Mouse (Mus musculus) urinary bladder, postnatal 10 days (tissue): ENCODE results near the gene Flrt1.

Source experiments
- DNase-seq: peaks from one replicate; pipeline ENCODE4 v3.0.0; 2022; ENCODE audit warnings: low spot score

Gene Flrt1

GRCm38 (mm10) chr19:7130317-7130716 is 24.8 kb upstream of the Flrt1 start:
- no peak for DNase-seq

GRCm38 (mm10) chr19:7128551-7129475 is 23.3 kb upstream of the Flrt1 start:
- no peak for DNase-seq

- DNase-seq: no peak
Measured at GRCm38 (mm10) chr19:7126933-7127332, 21.4 kb upstream of the Flrt1 start.

GRCm38 (mm10) chr19:7126209-7126608 is 20.7 kb upstream of the Flrt1 start:
- no peak for DNase-seq

- no peak for DNase-seq
Measured at GRCm38 (mm10) chr19:7125526-7126156, 20.1 kb upstream of the Flrt1 start.

GRCm38 (mm10) chr19:7122698-7123306 is 17.3 kb upstream of the Flrt1 start:
- no peak for DNase-seq

- DNase-seq: no peak
Measured at GRCm38 (mm10) chr19:7122277-7122676, 16.7 kb upstream of the Flrt1 start.

GRCm38 (mm10) chr19:7121252-7121651 is 15.7 kb upstream of the Flrt1 start:
- DNase-seq: no peak

- DNase-seq: no peak
Measured at GRCm38 (mm10) chr19:7117653-7118307, 12.3 kb upstream of the Flrt1 start.

- no peak for DNase-seq
Measured at GRCm38 (mm10) chr19:7117141-7117540, 11.6 kb upstream of the Flrt1 start.

GRCm38 (mm10) chr19:7116038-7116731 is 10.7 kb upstream of the Flrt1 start:
- DNase-seq: no peak

- DNase-seq: no peak
Measured at GRCm38 (mm10) chr19:7113574-7113973, 8.0 kb upstream of the Flrt1 start.

- DNase-seq: no peak
Measured at GRCm38 (mm10) chr19:7112628-7113027, 7.1 kb upstream of the Flrt1 start.

- DNase-seq: no peak
Measured at GRCm38 (mm10) chr19:7111710-7112109, 6.2 kb upstream of the Flrt1 start.

- DNase-seq: no peak
Measured at GRCm38 (mm10) chr19:7111309-7111708, 5.8 kb upstream of the Flrt1 start.

- no peak for DNase-seq
Measured at GRCm38 (mm10) chr19:7110875-7111274, 5.3 kb upstream of the Flrt1 start.

GRCm38 (mm10) chr19:7110097-7110496 is 4.6 kb upstream of the Flrt1 start:
- no peak for DNase-seq

- no peak for DNase-seq
Measured at GRCm38 (mm10) chr19:7108114-7108905, 2.8 kb upstream of the Flrt1 start.

- DNase-seq: no peak
Measured at GRCm38 (mm10) chr19:7107174-7107573, 1.6 kb upstream of the Flrt1 start.

GRCm38 (mm10) chr19:7106566-7106965 is 1.0 kb upstream of the Flrt1 start:
- DNase-seq: no peak

- no peak for DNase-seq
Measured at GRCm38 (mm10) chr19:7103993-7104401, 1.5 kb downstream of the Flrt1 start.
